Mouse (Mus musculus): ENCODE measurements around the gene Pcsk5.

GRCm38 (mm10) chr19:17752841-17753240 is 84.6 kb downstream of the Pcsk5 start:
- TF ChIP-seq POLR2A (IDR thresholded peaks at IDR 0.05; ENCODE audit: low read depth, low read length) (no peak), CTCF (IDR thresholded peaks at IDR 0.05; ENCODE audit: extremely low read depth, insufficient read length, insufficient replicate concordance, low read depth, low read length) (no peak)
